In genomic region chr15:79130782-79131181, GRCm38 (mm10) we compare ENCODE assay signal across 13 mouse cellular contexts. TPM values are rescaled to one million over a fixed set of nuclear protein-coding genes. Genes with fewer than 3 reads are reported as not detected.
A peak's percentile ranks its signal among the peaks of the same experiment; 100 is the strongest.
DNase-seq lines count a peak whose midpoint lies in the region; ATAC-seq lines count a peak whose summit lies in the region.
"Had no signal": no experiment of that assay in that cellular context is flagged by ENCODE, and none has a peak within 500 bp of the region (broad histone marks: within the 10 kb centered on the region; RNA-seq: fewer than 3 reads in every experiment).

No protein-coding gene starts in this region.

- H3K9ac ChIP-seq in kidney, embryonic 15.5 days, result no peak overlapping the region
- H3K9ac ChIP-seq: hindbrain, embryonic 12.5 days; stomach, embryonic 15.5 days had no signal

- H3K4me3 ChIP-seq in kidney, embryonic 15.5 days (replicated peaks), result no peak overlapping the region
- H3K4me3 ChIP-seq: hindbrain, embryonic 12.5 days; stomach, embryonic 15.5 days had no signal

- H3K4me1 ChIP-seq in kidney, embryonic 15.5 days, result peaks cover 25% of the 10 kb centered on the region
- H3K4me1 ChIP-seq: hindbrain, embryonic 12.5 days; stomach, embryonic 15.5 days had no signal

- DNase-seq in adrenal gland, adult 2 months, result peak; percentile 47
- DNase-seq in adrenal gland, postnatal 25 days, result no peak
- peak; percentile 62 for DNase-seq in kidney, adult 11 months
- DNase-seq in kidney, postnatal 25 days, result peak; percentile 80 to 88
- peak; percentile 85 for DNase-seq in lung, postnatal 36 days
- DNase-seq in thymus, postnatal 4 days, result no peak
- DNase-seq in right cerebral cortex, adult 18-20 months, result no peak

- H3K9me3 ChIP-seq in kidney, embryonic 15.5 days (replicated peaks), result no peaks in the 10 kb centered on the region
- H3K9me3 ChIP-seq: stomach, embryonic 15.5 days had no signal

- no peak for ATAC-seq in kidney, embryonic 15.5 days (replicated peaks; ENCODE audit: low FRiP score)
- ATAC-seq: intestine, postnatal 0 days had no signal

- H3K27me3 ChIP-seq in kidney, embryonic 15.5 days, result no peaks in the 10 kb centered on the region
- H3K27me3 ChIP-seq: hindbrain, embryonic 12.5 days; stomach, embryonic 15.5 days had no signal

- no peak overlapping the region for H3K4me2 ChIP-seq in kidney, embryonic 15.5 days
- H3K4me2 ChIP-seq: hindbrain, embryonic 12.5 days; liver, embryonic 11.5 days; stomach, embryonic 15.5 days had no signal

- peaks cover 77% of the 10 kb centered on the region for H3K36me3 ChIP-seq in kidney, embryonic 15.5 days

- WGBS in kidney, embryonic 15.5 days, result 80% methylated on average over 10 of the region's 10 CpGs

- H3K27ac ChIP-seq in kidney, embryonic 15.5 days, result no peak overlapping the region
- H3K27ac ChIP-seq: hindbrain, embryonic 12.5 days had no signal

RNA-seq across cellular contexts. Expression of gene Polr2f, which starts 10.0 kb away (rescaled TPM):
- 100 to 1,000 TPM in 1 of 2 experiments, 10 to 100 TPM in 1; 92.8 to 151 TPM for total RNA-seq in adrenal gland, adult 2 months (2021)
- polyA plus RNA-seq in adrenal gland, adult 2 months (2012; rRNA removed), result 48.1 and 48.3 TPM in 2 replicates
- 110 and 122 TPM in 2 replicates for total RNA-seq in adrenal gland, postnatal 25 days (2021)
- 303 and 317 TPM in 2 replicates for polyA plus RNA-seq in kidney, embryonic 15.5 days (2015; fragmentation: Nextera tagmentation; extraction: Ambion mirVana)

RNA-seq across cellular contexts. Expression of gene 1700088E04Rik, which starts 10.3 kb away (rescaled TPM):
- 1 to 10 TPM; 5.2 to 9.9 TPM for total RNA-seq in adrenal gland, adult 2 months (2021)
- 8.1 and 10.8 TPM in 2 replicates for polyA plus RNA-seq in adrenal gland, adult 2 months (2012; rRNA removed)
- total RNA-seq in adrenal gland, postnatal 25 days (2021), result 6.3 and 7.2 TPM in 2 replicates
- 7.7 and 10.5 TPM in 2 replicates for polyA plus RNA-seq in kidney, embryonic 15.5 days (2015; fragmentation: Nextera tagmentation; extraction: Ambion mirVana)
- total RNA-seq: megakaryocyte-erythroid progenitor cell, adult 5-6 weeks had no signal

RNA-seq across cellular contexts. Expression of gene Micall1, which starts 22.1 kb away (rescaled TPM):
- total RNA-seq in adrenal gland, adult 2 months (2021), result 10 to 100 TPM; 36.5 to 49.5 TPM
- 61.7 and 65.0 TPM in 2 replicates for polyA plus RNA-seq in adrenal gland, adult 2 months (2012; rRNA removed)
- total RNA-seq in adrenal gland, postnatal 25 days (2021), result 42.9 and 57.5 TPM in 2 replicates
- 8.6 and 11.0 TPM in 2 replicates for polyA plus RNA-seq in kidney, embryonic 15.5 days (2015; fragmentation: Nextera tagmentation; extraction: Ambion mirVana)

RNA-seq across cellular contexts. Expression of gene Sox10, which starts 34.3 kb away (rescaled TPM):
- 1 to 10 TPM in 1 of 2 experiments, under 1 TPM in 1; 0.89 to 2.5 TPM for total RNA-seq in adrenal gland, adult 2 months (2021)
- polyA plus RNA-seq in adrenal gland, adult 2 months (2012; rRNA removed), result 3.9 and 5.5 TPM in 2 replicates
- 0.95 and 2.1 TPM in 2 replicates for total RNA-seq in adrenal gland, postnatal 25 days (2021)
- 0.40 and 0.96 TPM in 2 replicates for polyA plus RNA-seq in kidney, embryonic 15.5 days (2015; fragmentation: Nextera tagmentation; extraction: Ambion mirVana)
- total RNA-seq: megakaryocyte-erythroid progenitor cell, adult 5-6 weeks had no signal

RNA-seq across cellular contexts. Expression of gene Eif3l, which starts 55.8 kb away (rescaled TPM):
- 100 to 1,000 TPM; 136 to 160 TPM for total RNA-seq in adrenal gland, adult 2 months (2021)
- polyA plus RNA-seq in adrenal gland, adult 2 months (2012; rRNA removed), result 94.1 and 119 TPM in 2 replicates
- 150 and 151 TPM in 2 replicates for total RNA-seq in adrenal gland, postnatal 25 days (2021)
- polyA plus RNA-seq in kidney, embryonic 15.5 days (2015; fragmentation: Nextera tagmentation; extraction: Ambion mirVana), result 243 and 247 TPM in 2 replicates

Comparison
In these comparisons a context has a peak if more than half of its experiments do, and no peak if none do; other contexts are left out.
1. DNase-seq: peak in adrenal gland, adult 2 months (single experiment), kidney, adult 11 months (single experiment), kidney, postnatal 25 days (2 of 2) and lung, postnatal 36 days (single experiment); none in adrenal gland, postnatal 25 days (single experiment), thymus, postnatal 4 days (single experiment) and right cerebral cortex, adult 18-20 months (single experiment).